Mouse (Mus musculus) CH12.LX (cell line): Measurements from ENCODE around the gene Eri3. TPM values are rescaled to one million over a fixed set of nuclear protein-coding genes. Genes with fewer than 3 reads are reported as not detected.
A peak's percentile ranks its signal among the peaks of the same experiment; 100 is the strongest.

Source experiments
- DNase-seq: peaks from one replicate; pipeline ENCODE4 v3.0.0-alpha.2; 2013; ENCODE audit errors: extremely low read depth
- H3K27ac ChIP-seq: 2 replicates; pipeline ENCODE4 v1.5.1; 2012; ENCODE audit warnings: low read depth, mild to moderate bottlenecking, control low read depth, moderate library complexity; ENCODE audit not compliant: insufficient read depth
- H3K27me3 ChIP-seq: replicated peaks from 2 replicates; pipeline ENCODE3; 2012; ENCODE audit warnings: inconsistent platforms
- H3K36me3 ChIP-seq, 2 experiments: replicated peaks in 1 of 2; 2 replicates each; pipeline versions ENCODE3 to v1.6.1; 2012; ENCODE audit warnings: inconsistent platforms in 1 of 2, low read length in 1 of 2, mild to moderate bottlenecking in 1 of 2, mixed read lengths in 1 of 2, moderate library complexity in 1 of 2; ENCODE audit not compliant: control insufficient read depth in 1 of 2, insufficient read depth in 1 of 2
- H3K4me1 ChIP-seq, 2 experiments: 2 replicates each; pipeline ENCODE4 v1.6.1; 2012; ENCODE audit warnings: inconsistent platforms in 1 of 2, moderate library complexity in 1 of 2; ENCODE audit not compliant: insufficient read depth in 2 of 2, control insufficient read depth in 1 of 2
- H3K4me2 ChIP-seq: 2 replicates; pipeline ENCODE4 v1.6.1; 2012; ENCODE audit warnings: low read depth, mild to moderate bottlenecking, control low read depth; ENCODE audit not compliant: poor library complexity, insufficient read depth, severe bottlenecking
- H3K4me3 ChIP-seq, 3 experiments: fragments of 150-350 bp in 1 of 3; sonication (generic) in 1 of 3; replicated peaks in 1 of 3; 2 replicates each; pipeline versions ENCODE3 to v1.5.1; 2011 to 2012; ENCODE audit warnings: low read depth in 2 of 3, low read length in 2 of 3, mild to moderate bottlenecking in 2 of 3, moderate library complexity in 2 of 3, control low read depth in 1 of 3, improper control_type of control experiment in 1 of 3, inconsistent platforms in 1 of 3, mixed read lengths in 1 of 3; ENCODE audit not compliant: poor library complexity in 1 of 3
- H3K79me2 ChIP-seq: replicated peaks from 2 replicates; pipeline ENCODE4 v1.6.1; 2012; ENCODE audit warnings: mild to moderate bottlenecking, moderate library complexity; ENCODE audit not compliant: control insufficient read depth, poor library complexity, insufficient read depth, severe bottlenecking; ENCODE audit errors: extremely low read depth
- H3K9ac ChIP-seq: 2 replicates; pipeline ENCODE4 v1.6.1; 2012; ENCODE audit warnings: low read depth, mild to moderate bottlenecking, control low read depth, moderate library complexity; ENCODE audit not compliant: insufficient read depth
- H3K9me3 ChIP-seq: replicated peaks from 2 replicates; pipeline ENCODE3; 2012; ENCODE audit warnings: low read length, inconsistent platforms, mixed read lengths
- BHLHE40 ChIP-seq: IDR thresholded peaks from 2 replicates; pipeline ENCODE4 v1.6.1; 2011; ENCODE audit warnings: mild to moderate bottlenecking, low read depth, low read length, improper control_type of control experiment
- CHD2 ChIP-seq: IDR thresholded peaks from 2 replicates; pipeline ENCODE4 v1.6.1; 2011; ENCODE audit warnings: low read length, improper control_type of control experiment
- CTCF ChIP-seq, 2 experiments: IDR thresholded peaks in 1 of 2; conservative IDR thresholded peaks in 1 of 2; 2 replicates each; pipeline ENCODE4 v1.5.1; 2011 to 2012; ENCODE audit warnings: low read depth in 2 of 2, low read length in 2 of 2, improper control_type of control experiment in 1 of 2, inconsistent platforms in 1 of 2, mild to moderate bottlenecking in 1 of 2, moderate library complexity in 1 of 2
- ETS1 ChIP-seq: conservative IDR thresholded peaks from 2 replicates; pipeline ENCODE4 v1.6.1; 2012; ENCODE audit warnings: low read depth, mild to moderate bottlenecking, inconsistent platforms, low read length, improper control_type of control experiment, moderate library complexity
- HCFC1 ChIP-seq: IDR thresholded peaks from 2 replicates; pipeline ENCODE4 v1.6.1; 2012; ENCODE audit warnings: low read depth, mild to moderate bottlenecking, inconsistent platforms, low read length, improper control_type of control experiment
- IRF4 ChIP-seq: IDR thresholded peaks from 2 replicates; pipeline ENCODE4 v1.6.1; 2014; ENCODE audit warnings: low read depth, mild to moderate bottlenecking, inconsistent platforms, low read length, improper control_type of control experiment
- JUN ChIP-seq: IDR thresholded peaks from 2 replicates; pipeline ENCODE4 v1.6.1; 2011; ENCODE audit warnings: low read depth, mild to moderate bottlenecking, low read length, improper control_type of control experiment, moderate library complexity; ENCODE audit not compliant: insufficient read depth
- JUND ChIP-seq: conservative IDR thresholded peaks from 2 replicates; pipeline ENCODE4 v1.6.1; 2011; ENCODE audit warnings: low read depth, low read length, improper control_type of control experiment
- MAFK ChIP-seq: IDR thresholded peaks from 2 replicates; pipeline ENCODE4 v1.6.1; 2011; ENCODE audit warnings: low read length, improper control_type of control experiment; ENCODE audit not compliant: insufficient replicate concordance
- MAX ChIP-seq: IDR thresholded peaks from 2 replicates; pipeline ENCODE4 v1.6.1; 2011; ENCODE audit warnings: low read length, improper control_type of control experiment
- MAZ ChIP-seq: IDR thresholded peaks from 2 replicates; pipeline ENCODE4 v1.6.1; 2012; ENCODE audit warnings: low read depth, mild to moderate bottlenecking, inconsistent platforms, low read length, improper control_type of control experiment, moderate library complexity
- NRF1 ChIP-seq: IDR thresholded peaks from 2 replicates; pipeline ENCODE4 v1.6.1; 2014; ENCODE audit warnings: low read depth, mild to moderate bottlenecking, inconsistent platforms, low read length, improper control_type of control experiment, moderate library complexity
- POLR2A ChIP-seq: IDR thresholded peaks from 2 replicates; pipeline ENCODE4 v1.6.1; 2011; ENCODE audit warnings: low read depth, mild to moderate bottlenecking, improper control_type of control experiment, low read length
- SIN3A ChIP-seq: IDR thresholded peaks from 2 replicates; pipeline ENCODE4 v1.6.1; 2012; ENCODE audit warnings: low read length, improper control_type of control experiment, inconsistent platforms
- SMC3 ChIP-seq: IDR thresholded peaks from 2 replicates; pipeline ENCODE4 v1.6.1; 2011; ENCODE audit warnings: low read depth, low read length, improper control_type of control experiment
- UBTF ChIP-seq: IDR thresholded peaks from 2 replicates; pipeline ENCODE4 v1.6.1; 2012; ENCODE audit warnings: low read depth, mild to moderate bottlenecking, inconsistent platforms, low read length, improper control_type of control experiment, moderate library complexity
- USF1 ChIP-seq: IDR thresholded peaks from 2 replicates; pipeline ENCODE4 v1.6.1; 2014; ENCODE audit warnings: low read depth, mild to moderate bottlenecking, inconsistent platforms, low read length, improper control_type of control experiment
- dilution Hi-C: fragments of 300-500 bp; cut with MboI; formaldehyde crosslinking; loops from 2 replicates; pipeline ENCODE4 v1.14.3; 2020; ENCODE audit warnings: low sequenced_read_pairs; ENCODE audit not compliant: extremely low pct_unique_long_range_greater_than_20kb, extremely low pct_ligation_motif_present
- in situ Hi-C: fragments of 300-500 bp; cut with MboI; formaldehyde crosslinking; loops from 3 replicates; pipeline ENCODE4 v1.14.3; 2019; ENCODE audit warnings: low sequenced_read_pairs, low pct_ligation_motif_present, low pct_unique_long_range_greater_than_20kb, mixed read lengths
- polyA plus RNA-seq: library from polyadenylated mRNA; unstranded; fragments of >175 nt; gene quantifications from 2 replicates; pipeline ENCODE4 v1.2.1, GENCODE M21; 2012; ENCODE audit warnings: low read depth; ENCODE audit not compliant: insufficient read length
- total RNA-seq, 2 experiments: library from RNA; depleted of rRNA; stranded (reverse); fragments of 300-350 nt in 1 of 2; fragments of >200 nt in 1 of 2; gene quantifications; 2 replicates each; pipeline ENCODE4 v1.2.3; 2012 to 2014

The Eri3 gene
- total and polyA plus RNA-seq, 3 experiments = 31.2 to 38.0 (median 31.9) TPM

- Histone ChIP-seq H3K79me2 (no peaks in the 10 kb centered on the region), H3K9me3 (no peaks in the 10 kb centered on the region), H3K9ac (no peak overlapping the region), H3K27me3 (no peaks in the 10 kb centered on the region), H3K27ac (no peak overlapping the region), H3K4me3 (no peak overlapping the region), H3K4me1 (peaks cover 9 to 55% of the 10 kb centered on the region in 2 experiments), H3K4me2 (no peak overlapping the region), H3K36me3 (peaks cover 0 to 56% of the 10 kb centered on the region in 2 experiments)
- dilution Hi-C loops (no loop called here), in situ Hi-C loops (loop anchor here (10.0 kb wide), 1 partner anchor 333 kb away; no protein-coding TSS in a partner anchor)
- no peak for TF ChIP-seq BHLHE40
- no peak for TF ChIP-seq CHD2
- no peak for TF ChIP-seq HCFC1
- no peak for TF ChIP-seq ETS1
- no peak for TF ChIP-seq IRF4
- no peak for TF ChIP-seq MAFK
- no peak for TF ChIP-seq JUND
- no peak for TF ChIP-seq MAZ
- TF ChIP-seq POLR2A = no peak
- TF ChIP-seq MAX = no peak
- TF ChIP-seq JUN = no peak
- TF ChIP-seq USF1 = no peak
- TF ChIP-seq NRF1 = no peak
- no peak for TF ChIP-seq SIN3A
- no peak for DNase-seq
Measured at GRCm38 (mm10) chr4:117657646-117658045, 107.5 kb downstream of the Eri3 start.

DNA sequence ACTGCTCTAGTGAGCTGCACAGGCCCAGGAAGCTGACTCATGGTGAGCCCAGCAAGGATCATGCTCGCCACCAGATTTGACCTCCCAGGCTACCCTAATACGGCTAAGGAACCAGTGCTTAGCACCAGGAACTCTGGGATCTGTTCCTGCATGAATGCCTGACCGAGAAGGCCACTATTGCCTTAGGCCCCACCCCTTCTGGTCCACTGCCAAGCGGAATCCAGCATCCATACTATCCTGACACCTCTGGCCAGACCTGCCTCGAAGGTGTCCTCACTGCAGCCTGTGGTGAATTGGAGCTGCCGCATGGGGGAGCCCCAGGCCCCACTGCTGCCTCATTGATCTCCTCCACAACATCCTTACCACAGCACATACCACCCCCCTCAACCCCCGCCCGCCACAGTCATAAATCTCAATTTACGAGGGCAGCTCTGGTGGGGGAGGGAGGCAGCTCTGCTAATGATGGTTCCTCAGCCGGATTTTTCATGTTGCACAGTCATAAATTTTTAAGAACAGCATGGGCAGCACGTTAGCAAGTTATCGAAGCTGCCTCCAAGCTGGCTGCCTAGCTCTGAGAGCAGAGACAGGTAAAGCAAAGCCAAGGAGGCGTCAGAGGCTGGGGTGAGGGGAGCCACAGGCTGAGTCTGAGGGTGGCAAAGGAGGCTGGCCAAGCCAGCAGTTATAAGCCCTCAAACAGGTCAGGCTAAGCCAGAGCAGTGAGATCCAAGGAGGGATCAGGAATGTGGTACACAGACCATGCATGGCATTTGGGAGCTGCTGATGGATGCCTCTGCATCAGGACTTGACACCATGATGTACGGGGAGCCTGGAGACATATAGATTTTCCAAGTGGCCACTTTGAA is 108.6 kb downstream of the Eri3 start:
- peak in 1 of 2 experiments; percentile 40; a peak in 2 of 4 replicates for TF ChIP-seq CTCF (conservative IDR thresholded peaks at IDR 0.05 in 1 of 2, IDR thresholded peaks at IDR 0.05 in 1 of 2; ENCODE audit: low read depth in 2 of 2, low read length in 2 of 2)
- no peak for TF ChIP-seq UBTF
- TF ChIP-seq SMC3 = 0 out of 2 replicates have a peak, but pooled peaks have one; percentile 15
- no peak overlapping the region for H3K27ac ChIP-seq
- H3K79me2 ChIP-seq = no peaks in the 10 kb centered on the region
- DNase-seq = no peak
- H3K4me2 ChIP-seq = no peak overlapping the region
- dilution Hi-C loops (no loop called here), in situ Hi-C loops (loop anchor here (10.0 kb wide), 1 partner anchor 334 kb away; no protein-coding TSS in a partner anchor)
- no peak overlapping the region for H3K9ac ChIP-seq
- H3K4me3 ChIP-seq = no peak overlapping the region
- peaks cover 0 to 61% of the 10 kb centered on the region in 2 experiments for H3K36me3 ChIP-seq
- no peaks in the 10 kb centered on the region for H3K27me3 ChIP-seq
- no peaks in the 10 kb centered on the region for H3K9me3 ChIP-seq
- H3K4me1 ChIP-seq = peaks cover 6 to 45% of the 10 kb centered on the region in 2 experiments; a peak in 3 of 4 replicates
